Mouse (Mus musculus) thymus, postnatal 36 days (tissue): ENCODE measurements at regions not wholly inside any gene's neighbourhood (a gene's known extent, or its start where the extent isn't known, plus 50 kb on each side); places are given as distances from the start of the nearest gene placed in this dataset.

Source experiments
- DNase-seq, 2 experiments: peaks; one replicate each; pipeline ENCODE4 v3.0.0; 2022; ENCODE audit warnings: mixed read lengths in 2 of 2

DNA sequence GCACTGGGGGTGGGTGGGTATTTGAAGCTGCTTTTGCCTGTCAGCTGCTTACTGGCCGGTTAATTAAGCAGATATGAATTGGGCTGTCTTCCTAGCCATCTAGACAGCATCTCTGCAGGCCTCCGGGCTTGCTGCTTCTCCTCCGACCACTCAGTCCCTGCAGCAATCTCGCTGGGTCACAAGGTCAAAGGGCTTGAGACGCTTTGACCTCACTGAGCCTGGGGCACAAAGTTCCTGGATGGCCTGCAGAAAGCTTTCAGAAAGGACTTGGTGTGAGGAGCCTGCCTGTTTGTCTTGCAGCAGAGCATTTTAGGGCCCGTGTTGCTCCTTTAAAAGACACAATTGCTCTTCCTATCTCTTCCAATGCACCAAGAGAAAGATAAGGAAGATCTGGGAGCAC, 83.7 kb upstream of the Ppp2r5a start:
- DNase-seq: no peak

DNA sequence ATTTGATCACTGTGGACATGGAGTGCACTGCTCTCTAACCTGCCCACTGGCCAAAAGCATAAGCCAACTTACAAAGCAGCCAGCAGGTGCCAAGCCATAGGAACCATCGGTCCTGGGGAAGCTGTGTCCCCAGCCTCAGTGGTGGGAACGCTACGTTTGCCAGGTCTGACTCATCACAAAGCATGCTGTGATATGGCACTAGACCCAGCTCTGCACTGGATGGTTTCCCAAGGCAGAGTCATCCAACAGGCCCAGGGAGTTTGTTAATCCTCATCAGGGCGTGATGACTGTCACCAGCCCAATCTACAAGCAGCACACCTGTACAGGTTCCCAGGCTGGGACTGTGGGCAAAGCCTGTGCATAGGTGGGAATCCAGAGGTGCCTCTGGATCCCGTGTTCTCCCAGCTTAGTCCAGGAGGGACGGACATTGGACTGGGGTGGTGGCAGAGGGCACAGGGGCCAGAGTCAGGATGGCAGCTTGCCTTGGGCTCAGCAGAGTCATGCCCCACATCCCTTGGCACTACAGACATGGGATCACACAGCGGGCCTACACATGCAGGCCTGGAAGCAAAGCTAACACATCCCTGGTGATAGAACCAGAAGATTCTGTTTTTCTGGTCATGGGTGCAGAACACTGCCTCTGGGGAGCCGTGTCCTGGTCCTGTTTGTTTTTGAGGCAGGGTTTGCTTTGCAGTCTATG, 81.8 kb upstream of the Ppp2r5a start:
- no peak for DNase-seq

DNA sequence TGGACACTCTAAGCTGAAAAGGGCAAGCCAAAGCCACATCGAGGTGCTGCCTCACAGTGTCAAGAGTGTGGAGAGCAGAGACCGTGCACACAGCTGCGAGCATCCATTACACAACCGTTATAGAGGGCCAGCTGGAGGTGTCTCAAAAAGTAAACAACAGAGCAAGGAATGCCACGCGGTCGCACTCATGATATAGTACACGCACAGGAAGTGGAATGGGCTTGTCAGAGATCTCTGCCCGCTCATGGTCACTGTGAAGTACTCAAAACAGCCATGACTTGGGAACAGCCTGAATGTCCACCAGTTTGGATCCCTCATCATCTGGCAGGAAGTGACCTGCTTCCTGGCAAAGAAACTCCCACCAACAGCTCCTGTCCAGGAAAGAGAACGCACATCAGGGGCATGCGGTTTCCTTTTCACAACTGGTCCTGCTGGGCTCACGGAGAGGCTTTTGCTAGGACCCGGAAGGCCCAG, 76.9 kb upstream of the Ppp2r5a start:
- peak; percentile 53 to 60 for DNase-seq

DNA sequence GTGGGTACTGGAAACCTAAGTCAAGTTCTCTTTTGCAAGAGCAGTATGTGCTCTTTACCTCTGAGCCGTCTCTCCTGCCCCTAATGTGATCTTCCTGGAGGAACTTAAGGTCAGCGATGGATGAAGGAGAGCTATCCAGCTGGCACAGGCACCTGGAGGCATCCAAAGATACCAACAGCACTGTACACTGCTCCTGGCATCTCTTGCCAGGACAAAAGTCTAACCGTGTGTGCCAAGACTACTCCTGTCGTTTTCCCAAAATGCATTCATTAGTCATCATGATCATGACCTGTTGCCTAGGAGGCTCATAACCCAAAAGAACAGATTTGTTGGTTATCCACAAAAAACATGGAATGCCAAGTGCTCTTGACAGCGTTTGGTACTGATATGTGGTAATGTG, 69.5 kb upstream of the Ppp2r5a start:
- DNase-seq: no peak

DNA sequence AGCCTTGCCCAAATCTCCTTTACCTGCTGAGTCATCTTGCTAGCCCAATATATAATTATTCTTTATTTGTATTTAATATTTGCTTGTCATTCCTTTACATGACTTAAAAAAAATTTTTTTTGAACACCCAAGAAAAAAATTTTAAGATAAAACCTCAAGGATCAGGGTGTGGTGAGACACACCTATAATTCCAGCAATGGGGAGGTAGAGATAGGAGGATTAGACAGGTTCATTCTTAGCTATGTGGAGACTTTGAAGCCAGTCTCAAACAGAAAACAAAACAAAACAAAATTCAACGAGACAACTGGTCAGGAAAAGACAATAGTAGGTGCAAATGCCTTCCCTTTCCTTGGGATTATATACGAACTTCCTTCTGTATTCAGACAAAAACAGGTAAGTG, 68.4 kb upstream of the Ppp2r5a start:
- DNase-seq: no peak

DNA sequence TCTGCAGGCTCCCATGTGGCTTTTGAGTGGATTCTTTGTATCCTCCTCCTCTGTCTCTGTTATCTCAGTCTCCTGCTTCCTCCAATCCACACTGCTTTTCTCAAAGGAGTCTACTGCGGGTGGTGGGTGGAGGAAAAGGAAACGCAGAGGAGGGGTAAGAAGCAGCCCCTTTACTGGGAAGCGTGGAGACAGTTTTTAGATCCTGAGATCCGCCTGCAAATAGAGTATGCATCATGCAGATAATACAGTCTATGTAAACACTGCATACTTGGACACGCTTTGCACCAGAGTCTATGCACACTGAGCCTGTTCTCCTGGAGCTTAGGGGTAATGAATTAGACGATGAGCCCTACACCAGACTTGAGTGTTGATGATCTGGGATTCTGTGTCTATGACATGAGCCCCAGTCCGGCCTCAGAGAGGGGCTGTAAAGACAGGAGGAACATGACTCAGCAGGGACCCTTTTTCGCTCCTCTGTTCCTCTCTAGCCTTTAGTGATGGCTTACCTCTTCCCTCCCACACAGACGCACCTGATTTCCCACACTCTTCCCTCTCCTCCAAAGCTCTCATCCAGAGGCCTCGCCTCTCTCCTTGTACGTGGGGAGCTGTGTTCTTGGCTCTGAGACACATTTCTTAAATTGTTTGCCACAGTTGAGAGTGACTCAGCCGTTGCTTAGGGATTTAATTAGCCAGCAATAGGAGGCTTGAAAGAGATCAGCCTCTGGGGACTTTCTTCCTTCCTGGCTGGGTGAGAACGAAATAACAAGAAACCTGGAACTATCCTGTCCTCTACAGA, 67.3 kb upstream of the Ppp2r5a start:
- DNase-seq: no peak

DNA sequence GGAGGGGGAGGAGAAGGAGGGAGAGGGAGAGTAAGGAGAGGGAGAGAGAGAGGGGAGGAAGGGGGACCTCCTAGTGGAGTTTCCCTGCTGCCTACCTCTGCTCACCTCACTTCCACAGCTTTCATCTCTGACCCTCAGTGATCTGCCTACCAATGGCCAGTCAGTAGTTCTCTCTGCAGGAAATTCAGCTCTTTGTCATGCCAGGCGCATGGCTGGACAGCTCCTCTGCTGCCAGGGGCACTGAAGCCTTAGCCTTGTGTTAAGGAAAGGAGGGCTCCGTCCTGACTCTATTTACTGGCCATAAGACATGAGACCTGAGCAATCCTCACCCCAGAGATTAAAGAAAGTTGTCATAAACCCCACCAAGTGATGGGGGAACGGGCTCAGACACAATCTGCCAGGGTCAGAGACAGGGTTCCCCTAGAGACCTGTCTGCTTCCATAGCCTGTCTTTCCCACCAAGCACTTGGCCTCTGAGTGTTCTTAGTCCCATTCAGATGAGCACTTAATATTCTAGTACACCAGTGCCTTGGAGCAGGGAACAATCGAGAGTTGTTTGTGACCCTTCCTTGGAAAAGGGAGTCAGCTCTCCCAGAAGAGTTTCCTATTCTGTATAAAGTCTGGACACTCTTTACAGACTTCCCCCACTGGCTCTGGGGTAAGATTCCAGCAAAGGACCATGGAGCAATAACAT, 65.9 kb upstream of the Ppp2r5a start:
- no peak for DNase-seq

DNA sequence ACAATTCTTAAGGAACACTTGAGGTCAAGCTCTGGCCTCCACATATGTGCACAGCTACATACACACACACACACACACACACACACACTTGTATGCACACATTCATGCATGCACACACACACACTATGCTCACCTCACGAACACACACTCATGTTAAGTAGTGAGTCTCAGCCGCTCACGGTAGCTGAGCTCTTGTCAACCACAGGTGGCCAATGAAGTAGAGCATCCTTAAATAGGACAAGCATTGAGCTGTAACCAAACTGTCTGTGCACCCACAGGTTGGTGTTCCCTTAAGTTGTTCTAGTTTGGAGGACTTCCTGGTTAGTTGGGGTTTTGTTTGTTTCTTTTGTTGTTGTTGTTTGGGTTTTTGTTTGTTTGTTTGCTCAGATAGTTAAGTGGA, 63.2 kb upstream of the Ppp2r5a start:
- peak in 1 of 2 experiments; percentile 44 for DNase-seq

DNA sequence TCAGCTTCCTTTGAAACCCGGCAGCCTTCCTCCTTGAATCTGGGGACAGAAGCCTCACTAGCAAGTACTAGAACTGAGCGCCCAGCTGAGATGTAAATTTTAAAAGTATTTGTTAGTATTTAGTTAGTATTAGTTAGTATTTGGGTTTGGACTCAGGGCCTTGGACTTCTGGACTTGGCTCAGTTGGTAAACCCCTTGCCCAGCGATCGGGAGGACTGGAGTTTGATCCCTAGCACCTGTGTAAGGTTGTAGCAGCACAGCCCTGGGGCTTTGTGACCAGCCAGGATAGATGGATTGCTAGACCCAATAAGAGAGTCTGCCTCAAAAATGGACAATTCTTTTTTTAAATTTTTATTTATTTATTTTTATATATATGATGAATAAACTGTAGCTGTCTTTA, 62.7 kb upstream of the Ppp2r5a start:
- DNase-seq: no peak

DNA sequence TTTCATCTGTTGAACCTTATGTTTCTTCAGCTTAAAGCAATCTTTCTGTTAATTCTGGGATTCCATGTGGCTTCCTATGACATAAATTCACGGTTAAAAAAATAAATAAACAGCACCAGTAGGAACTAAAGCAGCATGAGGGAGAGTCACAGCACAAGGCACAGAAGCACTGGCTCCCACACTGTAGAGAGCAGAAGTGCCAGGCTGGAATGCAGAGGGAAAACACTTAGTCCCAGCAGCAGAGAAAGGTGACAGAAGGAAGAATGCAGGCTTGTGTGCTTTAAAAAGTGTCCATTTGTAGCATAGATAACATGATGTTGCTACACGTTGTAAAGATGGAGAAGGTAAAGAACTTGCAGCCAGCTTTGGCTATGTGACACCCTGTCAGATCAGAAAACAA, 62.1 kb upstream of the Ppp2r5a start:
- no peak for DNase-seq

DNA sequence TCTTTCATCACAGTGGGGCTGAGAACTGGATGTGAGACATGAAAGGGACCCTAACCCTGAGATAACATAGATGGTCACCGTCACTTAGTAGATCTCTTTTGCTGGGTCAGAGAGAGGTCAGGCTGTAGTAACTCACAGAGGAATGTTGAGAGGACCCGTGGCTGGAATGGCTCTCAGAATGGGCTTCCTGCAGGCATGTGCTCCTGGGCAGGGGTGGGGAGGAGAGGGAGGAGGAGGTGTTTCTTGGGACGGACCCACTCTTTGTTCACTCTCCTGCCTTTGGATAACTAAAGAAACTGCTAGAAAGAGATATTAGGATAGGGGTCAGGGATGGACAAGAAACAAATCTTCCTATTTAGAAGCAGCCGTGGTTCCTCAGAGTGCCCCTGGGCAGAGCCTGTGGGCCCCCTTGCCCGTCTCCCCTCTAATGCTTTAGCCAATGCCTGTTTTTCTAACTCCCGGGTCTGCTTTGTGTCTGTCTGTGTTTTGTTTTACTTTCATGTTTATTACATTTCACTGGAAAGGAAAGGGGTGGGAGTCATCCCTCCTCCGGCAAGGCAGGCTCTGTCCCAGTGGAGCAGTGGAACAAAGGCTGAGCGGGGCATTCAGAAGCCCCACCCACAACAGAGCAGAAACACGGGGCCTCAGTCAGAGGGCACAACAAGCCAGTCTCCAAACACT, 58.9 kb upstream of the Ppp2r5a start:
- no peak for DNase-seq

DNA sequence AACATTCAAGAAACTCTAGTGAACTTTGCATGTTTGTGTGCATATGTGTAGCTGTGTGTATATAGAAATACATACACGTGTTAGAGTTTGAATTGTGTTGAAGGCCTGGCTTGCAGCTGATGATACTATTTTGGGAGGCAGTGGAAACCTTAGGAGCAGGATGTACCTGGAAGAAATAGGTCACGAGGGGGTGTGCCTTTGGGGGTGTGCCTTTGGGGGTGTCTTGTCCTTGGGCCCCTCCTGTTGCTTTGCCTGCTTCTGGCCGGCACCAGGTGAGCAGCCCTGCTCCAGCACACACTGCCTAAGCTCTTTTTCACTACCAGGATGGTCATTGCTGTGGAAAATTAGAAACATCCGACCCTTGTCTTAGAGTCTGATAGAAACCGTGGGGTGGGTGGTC, 56.0 kb upstream of the Ppp2r5a start:
- DNase-seq: no peak

DNA sequence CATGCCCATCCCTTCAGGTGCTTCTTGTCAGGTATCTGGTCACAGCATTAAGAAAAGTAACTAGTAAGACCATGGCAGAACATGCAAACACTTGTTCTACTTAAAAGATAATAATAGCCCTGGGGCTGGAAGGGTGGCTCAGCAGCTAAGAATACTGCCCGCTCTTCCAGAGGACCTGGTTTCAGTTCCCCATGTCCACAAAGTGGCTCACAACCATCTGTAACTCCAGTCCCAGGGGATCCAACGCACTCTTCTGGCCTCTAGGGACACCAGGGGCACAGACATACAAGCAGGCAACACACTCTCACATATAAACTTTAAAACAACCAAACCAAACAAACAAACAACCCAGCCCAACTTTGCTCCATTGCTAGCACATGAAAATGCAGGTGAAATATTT, 55.2 kb upstream of the Ppp2r5a start:
- DNase-seq: no peak

DNA sequence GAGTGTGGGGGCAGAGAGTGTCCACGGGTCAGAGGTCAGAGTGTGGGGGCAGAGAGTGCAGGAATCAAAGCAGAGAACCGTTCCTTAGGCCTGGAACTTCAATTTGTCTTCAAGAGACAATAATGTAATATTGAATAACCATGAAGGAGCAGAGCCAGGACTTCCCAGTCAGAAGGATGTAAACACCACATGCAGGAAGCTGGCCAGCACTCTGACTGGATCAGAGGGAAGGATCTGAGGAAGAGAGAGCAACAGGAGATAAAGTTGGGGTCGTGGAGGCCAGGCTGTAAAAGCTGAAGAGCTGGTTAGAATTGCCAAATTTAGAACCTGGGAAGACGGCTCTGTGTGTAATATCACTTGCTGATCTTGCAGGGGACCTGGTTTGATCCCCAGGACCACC, 54.0 kb upstream of the Ppp2r5a start:
- no peak for DNase-seq

DNA sequence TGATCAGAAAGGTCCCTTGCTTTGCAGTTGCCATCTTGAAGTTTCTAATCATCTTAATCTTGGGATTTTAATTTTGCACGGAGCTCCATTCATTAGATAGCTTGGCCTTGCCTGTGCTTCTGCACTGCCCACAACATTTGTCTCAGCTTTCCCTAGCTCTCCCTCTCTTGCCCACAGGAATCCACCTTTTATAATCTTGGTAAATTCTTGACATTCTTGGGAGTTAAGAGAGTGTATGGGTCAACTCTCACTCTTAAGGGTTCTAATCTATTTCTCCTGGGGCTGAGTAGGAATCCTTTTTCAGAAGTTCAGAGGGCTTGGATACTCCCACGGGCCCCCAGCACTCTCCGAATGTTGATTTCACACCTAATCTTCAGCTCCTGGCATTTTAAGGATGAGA, 51.5 kb upstream of the Ppp2r5a start:
- DNase-seq: no peak

DNA sequence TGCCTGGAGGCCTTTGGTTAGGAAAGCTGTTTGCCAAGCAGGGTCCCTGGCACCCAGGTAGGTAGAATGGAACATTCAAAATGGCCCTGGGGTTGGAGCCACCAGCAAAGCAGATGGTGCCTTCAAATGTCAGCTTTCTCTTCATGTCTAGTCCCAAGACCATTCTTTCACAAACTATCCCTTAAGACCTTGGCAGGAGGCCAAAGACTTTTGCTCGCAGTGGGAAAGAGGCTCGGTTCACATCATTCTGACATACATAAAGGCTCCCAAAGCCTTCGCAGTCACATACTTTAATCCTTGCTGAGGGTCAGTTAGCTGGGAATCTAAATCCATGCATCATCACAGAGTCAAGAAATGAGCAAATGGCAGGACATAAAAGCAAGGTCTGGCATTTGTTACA, 50.5 kb upstream of the Ppp2r5a start:
- DNase-seq: no peak
